9 mouse cellular contexts compared by ENCODE assay signal in genomic region chr19:41206041-41206810, GRCm38 (mm10). TPM values are rescaled to one million over a fixed set of nuclear protein-coding genes. Genes with fewer than 3 reads are reported as not detected.
A peak's percentile ranks its signal among the peaks of the same experiment; 100 is the strongest.
DNase-seq lines count a peak whose midpoint lies in the region; ATAC-seq and TF ChIP-seq lines count a peak whose summit lies in the region.
"Had no signal": no experiment of that assay in that cellular context is flagged by ENCODE, and none has a peak within 500 bp of the region (broad histone marks: within the 10 kb centered on the region; RNA-seq: fewer than 3 reads in every experiment).

No protein-coding gene starts in this region.

- peak overlapping the region; percentile 90 for H3K4me2 ChIP-seq in heart, embryonic 16.5 days (ENCODE audit: low read depth, low read length)
- H3K4me2 ChIP-seq in liver, postnatal 0 days (ENCODE audit: low read depth, low read length) = peak overlapping the region; percentile 53

- peak overlapping the region; percentile 36 for H3K4me3 ChIP-seq in heart, adult 2 months
- H3K4me3 ChIP-seq in bone marrow macrophage, adult 2 months (ENCODE audit: insufficient read depth, low read length) = peak overlapping the region; percentile 41
- peak overlapping the region; percentile 55 for H3K4me3 ChIP-seq in heart, embryonic 16.5 days (ENCODE audit: low read length)
- peak overlapping the region; percentile 32 for H3K4me3 ChIP-seq in liver, postnatal 0 days (ENCODE audit: low read depth, low read length)

- TF ChIP-seq EP300 in heart, adult 2 months (IDR thresholded peaks at IDR 0.05; ENCODE audit: insufficient read depth, low read depth, low read length) = no peak
- no peak for TF ChIP-seq EP300 in liver, postnatal 0 days (IDR thresholded peaks at IDR 0.05; ENCODE audit: low read depth)

- no peak for DNase-seq in heart, adult 2 months
- no peak for DNase-seq in heart, adult 8-10 months (ENCODE audit: low spot score)
- DNase-seq in liver, postnatal 0 days = no peak
- no peak for DNase-seq in left cerebral cortex, adult 18-20 months (ENCODE audit: low spot score in 2 of 2)
- no peak for DNase-seq in frontal cortex, adult 2 months (ENCODE audit: extremely low spot score in 1 of 2, low spot score in 1 of 2)
- no peak for DNase-seq in gastrocnemius, postnatal 4 days (ENCODE audit: low spot score in 2 of 2)

- H3K79me2 ChIP-seq in heart, adult 2 months (replicated peaks; ENCODE audit: control insufficient read depth, insufficient read depth, low read length) = no peaks in the 10 kb centered on the region

- peak overlapping the region; percentile 30; the same call in 1 of the 2 replicates for H3K9ac ChIP-seq in heart, adult 2 months (ENCODE audit: low read depth, low read length)
- H3K9ac ChIP-seq in heart, embryonic 16.5 days (ENCODE audit: low read length) = peak overlapping the region; percentile 60
- H3K9ac ChIP-seq in liver, postnatal 0 days (replicated peaks) = no peak overlapping the region; the same call in 1 of the 2 replicates

- TF ChIP-seq CTCF in heart, adult 2 months (IDR thresholded peaks at IDR 0.05) = no peak
- no peak for TF ChIP-seq CTCF in bone marrow macrophage, adult 2 months (IDR thresholded peaks at IDR 0.05; ENCODE audit: low read depth, low read length)
- no peak for TF ChIP-seq CTCF in liver, postnatal 0 days (IDR thresholded peaks at IDR 0.05; ENCODE audit: low read depth)

- no peak for TF ChIP-seq POLR2A in heart, adult 2 months (IDR thresholded peaks at IDR 0.05; ENCODE audit: insufficient read depth, low read depth, low read length)
- no peak for TF ChIP-seq POLR2A in bone marrow macrophage, adult 2 months (IDR thresholded peaks at IDR 0.05; ENCODE audit: borderline replicate concordance, low read depth, low read length)

- no peak for ATAC-seq in heart, embryonic 16.5 days (replicated peaks; ENCODE audit: extremely low read depth, insufficient read depth, low FRiP score)
- no peak for ATAC-seq in liver, postnatal 0 days

- peaks cover 1% of the 10 kb centered on the region for H3K4me1 ChIP-seq in heart, adult 2 months (ENCODE audit: control insufficient read depth, insufficient read depth, low read length)
- H3K4me1 ChIP-seq in bone marrow macrophage, adult 2 months (ENCODE audit: control insufficient read depth, insufficient read depth, low read length) = 0 out of 2 replicates have a peak, but pooled peaks cover 4% of the 10 kb centered on the region
- peaks cover 6% of the 10 kb centered on the region for H3K4me1 ChIP-seq in heart, embryonic 16.5 days (ENCODE audit: control insufficient read depth, insufficient read depth, low read length)
- H3K4me1 ChIP-seq in liver, postnatal 0 days (ENCODE audit: insufficient read depth) = peaks cover 6% of the 10 kb centered on the region

- under 1% methylated on average over 46 of the region's 46 CpGs for WGBS in heart, adult 2 months
- WGBS in heart, embryonic 16.5 days = under 1% methylated on average over 46 of the region's 46 CpGs
- WGBS in liver, postnatal 0 days (ENCODE audit: insufficient replicate concordance) = 2% methylated on average over 46 of the region's 46 CpGs

- peaks cover 4% of the 10 kb centered on the region; the same call in 1 of the 2 replicates for H3K27me3 ChIP-seq in heart, adult 2 months (ENCODE audit: control insufficient read depth, insufficient read depth, low read length)
- peaks cover 28% of the 10 kb centered on the region for H3K27me3 ChIP-seq in heart, embryonic 16.5 days (ENCODE audit: control insufficient read depth, insufficient read depth, low read length)
- peaks cover 32% of the 10 kb centered on the region for H3K27me3 ChIP-seq in liver, postnatal 0 days (ENCODE audit: insufficient read depth, low read length)

- no peaks in the 10 kb centered on the region for H3K36me3 ChIP-seq in heart, adult 2 months (ENCODE audit: control insufficient read depth, insufficient read depth, low read length)
- H3K36me3 ChIP-seq in heart, embryonic 16.5 days (ENCODE audit: control insufficient read depth, insufficient read depth) = peaks cover 6% of the 10 kb centered on the region; the same call in 1 of the 2 replicates
- H3K36me3 ChIP-seq in liver, postnatal 0 days (replicated peaks; ENCODE audit: insufficient read depth, low read length) = peaks cover 4% of the 10 kb centered on the region; the same call in 1 of the 2 replicates

- intact Hi-C loops in heart, adult 2 months (cut with DNase I) = loop anchor here (5.0 kb wide), 2 partner anchors 99 to 119 kb away; no protein-coding TSS in a partner anchor

- no peaks in the 10 kb centered on the region for H3K9me3 ChIP-seq in heart, embryonic 16.5 days (replicated peaks; ENCODE audit: control insufficient read depth, low read length)
- H3K9me3 ChIP-seq in liver, postnatal 0 days (ENCODE audit: low read length) = no peaks in the 10 kb centered on the region

- H3K27ac ChIP-seq in heart, adult 2 months = no peak overlapping the region
- no peak overlapping the region for H3K27ac ChIP-seq in bone marrow macrophage, adult 2 months (ENCODE audit: insufficient read depth, low read depth, low read length)
- no peak overlapping the region for H3K27ac ChIP-seq in heart, embryonic 16.5 days (ENCODE audit: low read length)
- no peak overlapping the region for H3K27ac ChIP-seq in liver, postnatal 0 days (ENCODE audit: low read depth)

RNA-seq across cellular contexts. Expression of gene Tll2, which starts 0.4 kb away (rescaled TPM):
- total RNA-seq in heart, adult 2 months (2021) = under 1 TPM; 0.29 to 0.41 TPM
- polyA plus RNA-seq in heart, adult 2 months (2012; rRNA removed) = 0.49 and 0.82 TPM in 2 replicates
- total RNA-seq in heart, adult 8-10 months (2022) = 1 to 10 TPM in 1 of 4 experiments, under 1 TPM in 3; 0.12 to 1.0 (median 0.46) TPM
- polyA plus RNA-seq in bone marrow macrophage, adult 2 months (2012; ENCODE audit: insufficient read depth, insufficient read length, missing spikeins) = not detected in 2 replicates
- polyA plus RNA-seq in heart, embryonic 16.5 days (2015; fragmentation: Nextera tagmentation; extraction: Ambion mirVana) = 0.12 and 0.20 TPM in 2 replicates
- polyA plus RNA-seq in liver, postnatal 0 days (2015; fragmentation: Nextera tagmentation; extraction: Ambion mirVana) = not detected in 2 replicates
- under 1 TPM; 0.28 to 0.77 TPM for total RNA-seq in left cerebral cortex, adult 18-20 months (2021)
- 0.38 and 0.58 TPM in 2 replicates for polyA plus RNA-seq in frontal cortex, adult 2 months (2012; rRNA removed)
- under 1 TPM; 0.54 to 0.61 TPM for total RNA-seq in gastrocnemius, postnatal 4 days (2021)
- polyA plus RNA-seq: C2C12 had no signal

RNA-seq across cellular contexts. Expression of gene Tm9sf3, which starts 57.6 kb away (rescaled TPM):
- 10 to 100 TPM; 69.7 to 72.7 TPM for total RNA-seq in heart, adult 2 months (2021)
- 27.7 and 62.3 TPM in 2 replicates for polyA plus RNA-seq in heart, adult 2 months (2012; rRNA removed)
- total RNA-seq in heart, adult 8-10 months (2022) = 10 to 100 TPM; 65.2 to 73.0 (median 67.7) TPM
- polyA plus RNA-seq in bone marrow macrophage, adult 2 months (2012; ENCODE audit: insufficient read depth, insufficient read length, missing spikeins) = 144 and 151 TPM in 2 replicates
- 87.7 and 95.1 TPM in 2 replicates for polyA plus RNA-seq in heart, embryonic 16.5 days (2015; fragmentation: Nextera tagmentation; extraction: Ambion mirVana)
- 45.8 and 49.2 TPM in 2 replicates for polyA plus RNA-seq in liver, postnatal 0 days (2015; fragmentation: Nextera tagmentation; extraction: Ambion mirVana)
- total RNA-seq in left cerebral cortex, adult 18-20 months (2021) = 100 to 1,000 TPM; 130 TPM
- polyA plus RNA-seq in frontal cortex, adult 2 months (2012; rRNA removed) = 89.3 and 95.7 TPM in 2 replicates
- total RNA-seq in gastrocnemius, postnatal 4 days (2021) = 100 to 1,000 TPM; 115 to 127 TPM
